Mouse (Mus musculus): ENCODE results near the gene Cycs. TPM values are rescaled to one million over a fixed set of nuclear protein-coding genes. Genes with fewer than 3 reads are reported as not detected.
A peak's percentile ranks its signal among the peaks of the same experiment; 100 is the strongest.

Cycs gene
- total and polyA plus RNA-seq, 3 experiments: 9.9 to 81.3 (median 68.3) TPM

DNA sequence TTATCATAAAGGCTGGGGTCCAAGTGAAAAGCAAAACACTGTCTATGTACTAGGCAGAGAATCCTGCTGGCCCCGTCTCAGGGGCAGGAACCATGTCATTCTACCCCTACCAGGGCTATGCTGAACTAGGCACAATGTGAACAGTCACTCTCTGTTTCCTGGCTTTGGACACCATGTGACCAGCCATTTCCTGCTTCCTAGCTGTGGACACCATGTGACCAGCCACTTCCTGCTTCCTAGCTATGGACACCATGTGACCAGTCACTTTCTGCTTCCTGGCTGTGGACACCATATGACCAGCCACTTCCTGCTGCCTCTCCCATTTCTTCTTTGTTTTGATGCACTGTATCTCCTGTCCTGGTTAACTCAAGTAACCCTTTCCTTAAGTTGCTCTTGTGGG, 23.8 kb downstream of the Cycs start:
- ATAC-seq (ENCODE audit: extremely low read depth, insufficient number of reproducible peaks, low FRiP score, poor library complexity, severe bottlenecking): no peak
- no peak overlapping the region for H3K4me3 ChIP-seq (ENCODE audit: low read depth, low read length)
- H3K27me3 ChIP-seq (ENCODE audit: insufficient read depth, low read length): peaks cover 14% of the 10 kb centered on the region

DNA sequence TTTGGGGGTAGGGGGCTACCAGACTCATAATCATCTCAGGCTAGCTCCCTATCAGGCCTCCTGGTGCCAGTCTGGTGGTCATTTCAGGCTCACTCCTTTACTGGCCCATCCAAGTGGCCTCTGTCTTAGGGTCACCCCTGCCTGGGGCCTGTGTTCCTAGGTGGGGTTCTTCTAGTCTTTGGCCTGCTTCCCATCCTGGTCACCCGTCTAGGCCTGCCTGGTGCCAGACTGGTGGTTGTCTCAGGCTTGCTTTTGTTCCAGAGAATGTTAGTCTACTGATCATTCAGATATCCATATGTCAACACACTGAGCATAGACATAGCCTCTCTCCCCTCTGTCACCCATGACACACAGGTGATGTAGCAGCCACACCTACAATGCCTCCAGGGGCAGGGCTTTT, 26.7 kb downstream of the Cycs start:
- no peaks in the 10 kb centered on the region for H3K9me3 ChIP-seq (replicated peaks)
- TF ChIP-seq GATA1 (IDR thresholded peaks at IDR 0.05; ENCODE audit: borderline replicate concordance, low read length) (no peak), TAL1 (conservative IDR thresholded peaks at IDR 0.05; ENCODE audit: low read depth, low read length) (no peak), GATA2 (IDR thresholded peaks at IDR 0.05; ENCODE audit: borderline replicate concordance, low read depth, low read length) (no peak), CTCF (IDR thresholded peaks at IDR 0.05; ENCODE audit: low read depth, low read length) (no peak), POLR2AphosphoS5 (IDR thresholded peaks at IDR 0.05; ENCODE audit: insufficient replicate concordance, low read depth, low read length) (no peak)
- ATAC-seq (ENCODE audit: extremely low read depth, insufficient number of reproducible peaks, low FRiP score, poor library complexity, severe bottlenecking): no peak
- no peak overlapping the region for H3K4me3 ChIP-seq (ENCODE audit: low read depth, low read length)
- H3K4me1 ChIP-seq (ENCODE audit: insufficient read depth, low read depth, low read length): 0 out of 2 replicates have a peak, but pooled peaks cover 3% of the 10 kb centered on the region
- H3K27me3 ChIP-seq (ENCODE audit: insufficient read depth, low read length): peaks cover 14% of the 10 kb centered on the region
- no peaks in the 10 kb centered on the region for H3K36me3 ChIP-seq (replicated peaks)
- no peak for DNase-seq (ENCODE audit: low spot score)

More for the DNA sequence above, 23.8 kb downstream of the Cycs start:
- Histone ChIP-seq H3K4me1 (ENCODE audit: insufficient read depth, low read depth, low read length) (peaks cover 3% of the 10 kb centered on the region; the same call in 1 of the 2 replicates), H3K36me3 (replicated peaks) (no peaks in the 10 kb centered on the region), H3K9me3 (replicated peaks) (no peaks in the 10 kb centered on the region)
- TF ChIP-seq POLR2AphosphoS5 (IDR thresholded peaks at IDR 0.05; ENCODE audit: insufficient replicate concordance, low read depth, low read length): no peak
- no peak for TF ChIP-seq GATA2 (IDR thresholded peaks at IDR 0.05; ENCODE audit: borderline replicate concordance, low read depth, low read length)
- no peak for TF ChIP-seq TAL1 (conservative IDR thresholded peaks at IDR 0.05; ENCODE audit: low read depth, low read length)
- no peak for TF ChIP-seq GATA1 (IDR thresholded peaks at IDR 0.05; ENCODE audit: borderline replicate concordance, low read length)
- no peak for TF ChIP-seq CTCF (IDR thresholded peaks at IDR 0.05; ENCODE audit: low read depth, low read length)
- no peak for DNase-seq (ENCODE audit: low spot score)

DNA sequence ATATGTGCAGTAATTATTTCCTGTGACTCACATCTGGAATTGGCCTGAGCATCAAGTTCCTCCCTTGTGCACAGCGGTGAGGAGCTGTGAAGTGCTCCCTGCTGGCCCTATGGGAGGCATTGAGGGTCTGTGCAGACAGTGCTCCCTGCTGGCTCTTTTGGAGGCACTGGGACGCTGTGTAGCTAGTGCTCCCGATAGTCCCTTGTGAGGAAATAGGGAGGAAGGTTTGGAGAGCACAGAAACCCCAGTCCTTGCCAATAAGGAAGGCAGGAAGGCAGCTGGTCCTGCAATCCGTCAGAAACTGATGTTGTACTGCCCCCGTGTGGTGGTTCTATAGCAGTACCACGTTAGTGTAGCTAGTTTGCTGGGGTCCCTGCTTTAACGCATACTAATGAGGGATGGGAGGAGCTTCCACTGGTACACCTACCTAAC, 29.9 kb downstream of the Cycs start:
- no peak overlapping the region for H3K4me3 ChIP-seq (ENCODE audit: low read depth, low read length)
- H3K4me1 ChIP-seq (ENCODE audit: insufficient read depth, low read depth, low read length): no peaks in the 10 kb centered on the region

DNA sequence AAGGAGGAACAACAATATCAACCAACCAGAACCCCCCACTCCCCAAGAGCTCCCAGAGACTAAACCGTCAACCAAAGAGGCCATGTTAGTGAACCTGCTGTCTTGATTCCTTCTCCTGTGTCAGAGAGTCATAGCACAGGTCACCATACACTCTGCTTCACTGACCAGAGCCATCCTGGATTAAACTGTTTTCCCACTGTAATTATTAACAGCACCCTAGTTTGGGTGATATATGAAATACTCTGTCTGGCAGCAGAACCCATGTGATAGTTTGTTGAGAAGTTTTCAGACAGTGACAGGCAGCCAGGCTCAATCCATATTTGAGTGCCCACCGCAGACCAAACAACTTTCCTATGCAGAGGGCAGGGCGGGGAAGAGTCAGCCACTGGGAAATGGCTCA, 31.0 kb downstream of the Cycs start:
- Histone ChIP-seq H3K9me3 (replicated peaks) (no peaks in the 10 kb centered on the region), H3K27me3 (ENCODE audit: insufficient read depth, low read length) (peaks cover 10% of the 10 kb centered on the region), H3K36me3 (replicated peaks) (no peaks in the 10 kb centered on the region), H3K4me3 (ENCODE audit: low read depth, low read length) (no peak overlapping the region), H3K4me1 (ENCODE audit: insufficient read depth, low read depth, low read length) (no peaks in the 10 kb centered on the region)
- DNase-seq (ENCODE audit: low spot score) (no peak), ATAC-seq (ENCODE audit: extremely low read depth, insufficient number of reproducible peaks, low FRiP score, poor library complexity, severe bottlenecking) (no peak)
- TF ChIP-seq GATA1 (IDR thresholded peaks at IDR 0.05; ENCODE audit: borderline replicate concordance, low read length): no peak
- no peak for TF ChIP-seq POLR2AphosphoS5 (IDR thresholded peaks at IDR 0.05; ENCODE audit: insufficient replicate concordance, low read depth, low read length)
- no peak for TF ChIP-seq CTCF (IDR thresholded peaks at IDR 0.05; ENCODE audit: low read depth, low read length)

More for the DNA sequence above, 29.9 kb downstream of the Cycs start:
- TF ChIP-seq CTCF (IDR thresholded peaks at IDR 0.05; ENCODE audit: low read depth, low read length) (peak; percentile 75), GATA1 (IDR thresholded peaks at IDR 0.05; ENCODE audit: borderline replicate concordance, low read length) (no peak)
- Histone ChIP-seq H3K9me3 (replicated peaks) (no peaks in the 10 kb centered on the region), H3K36me3 (replicated peaks) (no peaks in the 10 kb centered on the region), H3K27me3 (ENCODE audit: insufficient read depth, low read length) (peaks cover 6% of the 10 kb centered on the region; the same call in 1 of the 2 replicates)
- DNase-seq (ENCODE audit: low spot score) (peak; percentile 20), ATAC-seq (ENCODE audit: extremely low read depth, insufficient number of reproducible peaks, low FRiP score, poor library complexity, severe bottlenecking) (no peak)

DNA sequence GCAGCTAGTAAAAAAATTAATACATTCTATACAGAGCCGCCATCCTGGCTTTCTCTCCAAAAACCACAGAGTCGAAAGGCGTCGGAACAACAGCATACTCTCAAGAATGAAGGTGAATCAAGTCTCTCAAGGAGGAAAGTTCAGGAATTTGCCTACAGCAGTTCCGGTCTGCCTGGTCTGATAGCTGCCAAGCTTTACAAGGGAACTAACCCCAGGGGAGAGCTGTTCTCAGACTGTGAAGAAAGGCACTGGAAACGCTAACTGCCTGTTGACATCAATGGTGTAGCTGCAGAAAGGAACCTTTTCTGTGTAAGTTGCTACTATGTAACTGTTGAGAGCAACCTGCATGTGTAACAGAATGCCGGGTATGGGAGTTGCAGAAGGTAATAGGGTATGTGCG, 34.4 kb downstream of the Cycs start:
- TF ChIP-seq GATA1 (IDR thresholded peaks at IDR 0.05; ENCODE audit: borderline replicate concordance, low read length) (no peak), GATA2 (IDR thresholded peaks at IDR 0.05; ENCODE audit: borderline replicate concordance, low read depth, low read length) (no peak), CTCF (IDR thresholded peaks at IDR 0.05; ENCODE audit: low read depth, low read length) (no peak), TAL1 (conservative IDR thresholded peaks at IDR 0.05; ENCODE audit: low read depth, low read length) (no peak), POLR2AphosphoS5 (IDR thresholded peaks at IDR 0.05; ENCODE audit: insufficient replicate concordance, low read depth, low read length) (no peak)
- Histone ChIP-seq H3K36me3 (replicated peaks) (no peaks in the 10 kb centered on the region), H3K4me1 (ENCODE audit: insufficient read depth, low read depth, low read length) (no peaks in the 10 kb centered on the region), H3K27me3 (ENCODE audit: insufficient read depth, low read length) (peaks cover 17% of the 10 kb centered on the region), H3K4me3 (ENCODE audit: low read depth, low read length) (no peak overlapping the region), H3K9me3 (replicated peaks) (no peaks in the 10 kb centered on the region)
- DNase-seq (ENCODE audit: low spot score) (no peak), ATAC-seq (ENCODE audit: extremely low read depth, insufficient number of reproducible peaks, low FRiP score, poor library complexity, severe bottlenecking) (no peak)

DNA sequence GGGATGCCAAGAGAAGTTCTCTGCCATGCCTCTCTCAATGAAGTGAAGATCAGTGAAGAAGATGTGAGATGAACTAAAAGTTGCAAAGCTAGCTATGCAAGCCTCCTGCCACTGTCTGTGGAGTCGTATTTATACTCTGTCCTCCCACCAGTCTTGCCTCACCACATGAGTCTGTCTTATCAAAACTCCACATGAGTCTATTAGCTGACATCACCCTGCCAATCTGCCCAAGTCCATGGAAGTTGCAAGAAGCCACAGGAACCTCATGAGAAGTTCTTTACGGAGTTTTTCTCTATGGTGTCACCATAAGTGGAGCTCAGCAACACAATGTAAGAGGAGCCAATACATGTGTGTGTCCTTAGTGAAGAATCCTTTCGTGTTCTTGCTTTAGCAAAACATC, 35.3 kb downstream of the Cycs start:
- DNase-seq (ENCODE audit: low spot score) (no peak), ATAC-seq (ENCODE audit: extremely low read depth, insufficient number of reproducible peaks, low FRiP score, poor library complexity, severe bottlenecking) (no peak)
- H3K4me3 ChIP-seq (ENCODE audit: low read depth, low read length): no peak overlapping the region
- no peaks in the 10 kb centered on the region for H3K36me3 ChIP-seq (replicated peaks)
- no peak for TF ChIP-seq POLR2AphosphoS5 (IDR thresholded peaks at IDR 0.05; ENCODE audit: insufficient replicate concordance, low read depth, low read length)
- TF ChIP-seq CTCF (IDR thresholded peaks at IDR 0.05; ENCODE audit: low read depth, low read length): no peak
- no peak for TF ChIP-seq GATA1 (IDR thresholded peaks at IDR 0.05; ENCODE audit: borderline replicate concordance, low read length)
- TF ChIP-seq GATA2 (IDR thresholded peaks at IDR 0.05; ENCODE audit: borderline replicate concordance, low read depth, low read length): no peak
- TF ChIP-seq TAL1 (conservative IDR thresholded peaks at IDR 0.05; ENCODE audit: low read depth, low read length): no peak
- peaks cover 17% of the 10 kb centered on the region for H3K27me3 ChIP-seq (ENCODE audit: insufficient read depth, low read length)
- H3K9me3 ChIP-seq (replicated peaks): no peaks in the 10 kb centered on the region
- no peaks in the 10 kb centered on the region for H3K4me1 ChIP-seq (ENCODE audit: insufficient read depth, low read depth, low read length)

DNA sequence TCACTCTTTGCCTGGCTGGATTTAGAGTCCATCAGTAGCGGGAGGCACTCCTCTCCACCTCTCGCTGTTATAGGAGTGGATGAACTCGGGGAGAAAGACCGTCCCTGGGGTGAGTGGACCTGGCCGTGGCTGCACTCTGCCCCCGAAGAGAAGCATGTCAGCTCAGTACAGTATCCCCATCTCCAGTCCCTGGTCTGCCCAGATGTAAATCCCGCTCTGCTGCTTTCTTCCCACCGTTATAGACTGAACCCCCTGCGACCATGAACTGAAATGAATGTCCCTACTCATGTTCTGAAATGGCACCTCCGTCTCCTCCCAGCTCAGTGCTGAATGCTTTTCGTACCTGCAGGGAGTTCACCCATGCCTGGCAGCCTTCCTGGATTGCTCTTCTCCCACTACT, 37.1 kb downstream of the Cycs start:
- H3K36me3 ChIP-seq (replicated peaks): no peaks in the 10 kb centered on the region
- ATAC-seq (ENCODE audit: extremely low read depth, insufficient number of reproducible peaks, low FRiP score, poor library complexity, severe bottlenecking): no peak
- no peak for DNase-seq (ENCODE audit: low spot score)
- TF ChIP-seq POLR2AphosphoS5 (IDR thresholded peaks at IDR 0.05; ENCODE audit: insufficient replicate concordance, low read depth, low read length) (no peak), CTCF (IDR thresholded peaks at IDR 0.05; ENCODE audit: low read depth, low read length) (no peak), GATA1 (IDR thresholded peaks at IDR 0.05; ENCODE audit: borderline replicate concordance, low read length) (no peak), TAL1 (conservative IDR thresholded peaks at IDR 0.05; ENCODE audit: low read depth, low read length) (no peak), GATA2 (IDR thresholded peaks at IDR 0.05; ENCODE audit: borderline replicate concordance, low read depth, low read length) (no peak)
- no peaks in the 10 kb centered on the region for H3K9me3 ChIP-seq (replicated peaks)
- H3K4me1 ChIP-seq (ENCODE audit: insufficient read depth, low read depth, low read length): no peaks in the 10 kb centered on the region
- peaks cover 17% of the 10 kb centered on the region for H3K27me3 ChIP-seq (ENCODE audit: insufficient read depth, low read length)
- no peak overlapping the region for H3K4me3 ChIP-seq (ENCODE audit: low read depth, low read length)
